Mouse (Mus musculus): ENCODE measurements at regions not wholly inside any gene's neighbourhood (a gene's known extent, or its start where the extent isn't known, plus 50 kb on each side); places are given as distances from the start of the nearest gene placed in this dataset.

- TF ChIP-seq CTCF (IDR thresholded peaks at IDR 0.05; ENCODE audit: low read depth, low read length): no peak
- no peak for TF ChIP-seq POLR2A (IDR thresholded peaks at IDR 0.05; ENCODE audit: insufficient read depth, low read length)
Measured at GRCm38 (mm10) chr9:115656538-115656937, 252.7 kb upstream of the Gadl1 start.

Data from ES-Bruce4 (cell line).